Mouse (Mus musculus): ENCODE results near the gene Aqp11. TPM values are rescaled to one million over a fixed set of nuclear protein-coding genes. Genes with fewer than 3 reads are reported as not detected.

Gene Aqp11
- polyA plus RNA-seq (2017; shearing (Covaris generic)), result 0.56 TPM

DNA sequence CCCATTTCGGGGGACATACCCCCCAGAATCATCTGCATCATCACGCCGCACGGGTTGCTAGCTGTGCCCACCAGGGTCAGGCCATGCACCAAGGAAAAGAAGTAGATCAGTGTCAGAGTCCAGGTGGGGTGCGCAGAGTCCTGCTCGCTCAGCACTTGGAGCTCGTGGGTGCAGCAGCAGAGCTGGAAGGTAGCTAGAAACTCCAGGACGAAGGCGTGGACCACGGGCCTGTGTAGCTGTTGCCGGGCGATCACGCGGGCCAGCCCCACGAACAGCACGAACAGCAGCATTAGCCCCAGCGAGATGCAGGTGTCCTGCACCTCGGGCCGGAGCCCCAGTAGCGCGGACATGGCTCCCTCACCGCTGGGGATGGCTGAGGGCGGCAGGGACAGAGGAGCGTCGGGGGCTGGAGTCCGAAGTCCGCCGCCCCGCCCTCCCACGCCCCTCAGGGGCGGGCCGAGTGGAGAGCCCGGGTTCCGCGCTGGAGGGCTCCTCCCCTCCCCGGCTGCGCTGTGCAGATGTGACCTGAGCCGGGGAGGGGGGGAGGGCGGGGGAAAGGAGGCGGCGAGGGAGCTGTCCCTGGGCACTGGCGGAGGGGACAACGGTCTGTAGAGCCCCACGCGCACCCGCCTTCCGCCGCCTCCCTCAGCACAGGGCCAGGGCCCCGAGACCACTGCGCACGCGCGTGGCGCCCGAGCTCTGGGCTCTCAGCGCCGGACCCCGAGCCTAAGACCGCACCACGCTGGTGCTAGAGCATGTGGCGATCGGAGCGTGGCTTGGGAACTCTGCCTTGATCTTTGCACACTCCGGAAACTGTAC, at the start of gene Aqp11:
Aqp11 (minus strand) TSS at position 652 of the 819 bp plus-strand sequence.

DNA sequence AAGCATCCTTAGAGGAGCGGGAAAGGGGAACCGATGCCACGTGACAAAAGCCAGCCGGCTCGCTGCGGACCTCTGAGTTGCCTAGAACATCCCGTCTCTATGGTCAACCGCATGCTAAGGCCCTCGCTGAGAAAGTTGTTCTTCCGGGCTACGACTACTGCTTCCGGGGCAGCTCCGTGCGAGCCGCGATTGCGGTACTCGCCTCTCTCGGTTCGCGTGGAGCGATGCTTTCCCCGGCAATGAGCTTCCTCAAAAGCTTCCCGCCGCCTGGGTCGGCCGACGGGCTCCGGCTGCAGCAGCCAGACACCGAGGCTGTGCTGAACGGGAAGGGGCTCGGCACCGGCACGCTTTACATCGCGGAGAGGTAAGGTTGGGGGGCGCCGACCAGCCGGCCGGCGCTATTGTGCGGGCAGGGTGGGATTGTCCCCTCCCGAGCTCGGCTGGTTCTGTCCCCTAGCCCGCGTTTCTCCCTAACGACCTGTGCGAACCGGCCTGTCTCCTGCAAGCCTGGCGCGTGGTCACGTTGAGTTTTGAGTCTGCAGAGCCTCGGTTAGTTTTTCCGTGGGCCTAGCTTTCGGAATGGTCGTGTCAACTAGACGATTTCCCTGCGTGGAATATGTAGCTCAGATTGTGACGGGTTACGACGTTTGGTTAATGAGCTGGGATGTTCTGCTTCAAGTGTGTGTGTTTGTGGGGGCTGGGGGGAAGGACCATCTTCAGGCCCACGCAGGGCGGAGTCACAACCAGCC, 41.4 kb downstream of the Aqp11 start, which contains the start of gene Clns1a:
Clns1a (plus strand) TSS at position 129 of the 749 bp plus-strand sequence.

Other genes starting within 250 kb of the Aqp11 start
- gene Aamdc, start 158.8 kb downstream of the Aqp11 start, polyA plus RNA-seq (2017; shearing (Covaris generic)), result 22.7 TPM
- 57.7 TPM for gene Rsf1, start 158.4 kb downstream of the Aqp11 start, polyA plus RNA-seq (2017; shearing (Covaris generic))
- gene Clns1a, start 41.7 kb downstream of the Aqp11 start, polyA plus RNA-seq (2017; shearing (Covaris generic)), result 65.7 TPM
- 10.1 TPM for gene Pak1, start 50.3 kb upstream of the Aqp11 start, polyA plus RNA-seq (2017; shearing (Covaris generic))
- gene Gdpd4, start 181.7 kb upstream of the Aqp11 start, polyA plus RNA-seq (2017; shearing (Covaris generic)), result not detected